Mouse (Mus musculus) kidney, adult 2 months (tissue): ENCODE measurements around the gene Ccnl2.

Experiments used
- CTCF ChIP-seq: fragments of 200-500 bp; conservative IDR thresholded peaks from 2 replicates; pipeline ENCODE4 v1.5.1; 2011; ENCODE audit warnings: low read depth, mild to moderate bottlenecking, control low read depth, low read length, moderate library complexity, mixed read lengths; ENCODE audit not compliant: insufficient read depth, insufficient read length
- POLR2A ChIP-seq: fragments of 200-500 bp; IDR thresholded peaks from one replicate; pipeline ENCODE4 v1.6.1; 2011; ENCODE audit warnings: low read depth, low read length, control low read depth

DNA sequence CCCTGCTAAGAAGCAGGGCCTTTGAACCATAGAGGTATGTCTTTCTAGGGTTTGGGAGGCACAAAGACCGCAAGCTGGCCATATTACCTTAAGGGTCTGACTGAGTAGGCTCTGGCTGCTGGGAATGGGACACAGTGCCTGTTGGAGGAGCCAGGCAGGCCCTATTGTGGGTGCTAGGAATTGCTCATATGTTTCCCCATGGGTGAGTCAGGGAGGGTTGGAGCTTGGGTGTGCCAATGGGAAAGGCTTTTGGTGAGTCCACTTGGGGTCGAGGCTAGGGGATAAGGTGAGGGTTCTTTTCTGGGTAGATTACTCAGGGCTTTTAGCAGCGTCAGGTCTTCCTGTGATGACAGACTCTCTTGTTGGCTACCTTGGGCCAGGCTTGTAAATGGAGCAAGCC is 39.1 kb downstream of the Ccnl2 start:
- no peak for TF ChIP-seq CTCF
- TF ChIP-seq POLR2A: no peak
